8 mouse cellular contexts compared by ENCODE assay signal in genomic region chr19:4302936-4303639, GRCm38 (mm10). TPM values are rescaled to one million over a fixed set of nuclear protein-coding genes. Genes with fewer than 3 reads are reported as not detected.
A peak's percentile ranks its signal among the peaks of the same experiment; 100 is the strongest.
DNase-seq lines count a peak whose midpoint lies in the region; ATAC-seq lines count a peak whose summit lies in the region.

No protein-coding gene starts in this region.

- H3K4me1 ChIP-seq in heart, embryonic 12.5 days (replicated peaks): peaks cover 63% of the 10 kb centered on the region
- peaks cover 66% of the 10 kb centered on the region for H3K4me1 ChIP-seq in liver, embryonic 11.5 days (replicated peaks; ENCODE audit: control insufficient read depth, insufficient read depth, low read length)

- 59% methylated on average over 7 of the region's 7 CpGs for WGBS in heart, embryonic 12.5 days
- 46% methylated on average over 7 of the region's 7 CpGs for WGBS in liver, embryonic 11.5 days

- no peaks in the 10 kb centered on the region for H3K36me3 ChIP-seq in heart, embryonic 12.5 days
- H3K36me3 ChIP-seq in liver, embryonic 11.5 days (ENCODE audit: control insufficient read depth, insufficient read depth, low read length): no peaks in the 10 kb centered on the region

- H3K9ac ChIP-seq in heart, embryonic 12.5 days: peak overlapping the region; percentile 53; the same call in 1 of the 2 replicates
- H3K9ac ChIP-seq in liver, embryonic 11.5 days (ENCODE audit: low read depth, low read length): 0 out of 2 replicates have a peak overlapping the region, but pooled peaks have one; percentile 38

- no peaks in the 10 kb centered on the region for H3K9me3 ChIP-seq in heart, embryonic 12.5 days (replicated peaks)
- H3K9me3 ChIP-seq in liver, embryonic 11.5 days (ENCODE audit: control insufficient read depth, low read length): no peaks in the 10 kb centered on the region

- H3K27me3 ChIP-seq in heart, embryonic 12.5 days (replicated peaks): no peaks in the 10 kb centered on the region
- no peaks in the 10 kb centered on the region for H3K27me3 ChIP-seq in liver, embryonic 11.5 days (replicated peaks; ENCODE audit: control insufficient read depth, insufficient read depth, low read length)

- peak; percentile 74 to 85 for DNase-seq in heart, adult 18-20 months
- DNase-seq in heart, postnatal 25 days (ENCODE audit: low spot score): no peak
- DNase-seq in CD4-positive helper T cell, adult 2 months (ENCODE audit: low read depth, low spot score): peak; percentile 39
- DNase-seq in cerebellum, postnatal 10 days: peak; percentile 97
- no peak for DNase-seq in liver, embryonic 11.5 days (ENCODE audit: low spot score)
- peak; percentile 43 for DNase-seq in thymus, postnatal 14 days
- no peak for DNase-seq in natural killer cell, adult 2 months (ENCODE audit: low spot score in 2 of 2)

- peak overlapping the region; percentile 3; the same call in 1 of the 2 replicates for H3K4me3 ChIP-seq in heart, embryonic 12.5 days
- peak overlapping the region; percentile 98 for H3K4me3 ChIP-seq in liver, embryonic 11.5 days (ENCODE audit: low read depth, low read length)

- H3K4me2 ChIP-seq in heart, embryonic 12.5 days: peak overlapping the region; percentile 53
- peak overlapping the region; percentile 94 for H3K4me2 ChIP-seq in liver, embryonic 11.5 days

- intact Hi-C loops in heart, postnatal 25 days (cut with DNase I): no loop called here

- H3K27ac ChIP-seq in heart, embryonic 12.5 days (ENCODE audit: poor library complexity, severe bottlenecking): peak overlapping the region; percentile 78
- peak overlapping the region; percentile 84 for H3K27ac ChIP-seq in liver, embryonic 11.5 days (ENCODE audit: low read depth, low read length)

- ATAC-seq in heart, embryonic 12.5 days (ENCODE audit: insufficient number of reproducible peaks, low FRiP score): no peak
- no peak for ATAC-seq in liver, embryonic 11.5 days (replicated peaks; ENCODE audit: low FRiP score)

RNA-seq across cellular contexts. Expression of gene Grk2, which starts 2.9 kb away (rescaled TPM):
- 10 to 100 TPM; 45.9 to 54.9 TPM for total RNA-seq in heart, adult 18-20 months (2021)
- 10 to 100 TPM; 49.3 to 57.9 TPM for total RNA-seq in heart, postnatal 25 days (2021)
- polyA plus RNA-seq in heart, embryonic 12.5 days (2016; fragmentation: Nextera tagmentation; extraction: Ambion mirVana): 12.6 and 15.6 TPM in 2 replicates
- 22.1 and 23.1 TPM in 2 replicates for polyA plus RNA-seq in liver, embryonic 11.5 days (2014; fragmentation: Nextera tagmentation; extraction: Ambion mirVana)

RNA-seq across cellular contexts. Expression of gene Ankrd13d, which starts 20.2 kb away (rescaled TPM):
- 1 to 10 TPM in 1 of 2 experiments, under 1 TPM in 1; 0.92 to 2.1 TPM for total RNA-seq in heart, adult 18-20 months (2021)
- total RNA-seq in heart, postnatal 25 days (2021): 1 to 10 TPM; 1.2 to 1.5 TPM
- polyA plus RNA-seq in heart, embryonic 12.5 days (2016; fragmentation: Nextera tagmentation; extraction: Ambion mirVana): 1.6 and 2.0 TPM in 2 replicates
- 2.9 and 3.2 TPM in 2 replicates for polyA plus RNA-seq in liver, embryonic 11.5 days (2014; fragmentation: Nextera tagmentation; extraction: Ambion mirVana)

RNA-seq across cellular contexts. Expression of gene Ssh3, which starts 34.1 kb away (rescaled TPM):
- total RNA-seq in heart, adult 18-20 months (2021): 1 to 10 TPM; 5.6 to 7.4 TPM
- total RNA-seq in heart, postnatal 25 days (2021): 1 to 10 TPM; 5.8 to 6.6 TPM
- 4.5 and 4.7 TPM in 2 replicates for polyA plus RNA-seq in heart, embryonic 12.5 days (2016; fragmentation: Nextera tagmentation; extraction: Ambion mirVana)
- 3.2 and 3.3 TPM in 2 replicates for polyA plus RNA-seq in liver, embryonic 11.5 days (2014; fragmentation: Nextera tagmentation; extraction: Ambion mirVana)

Comparison
In these comparisons a context has a peak if more than half of its experiments do, and no peak if none do; other contexts are left out.
1. DNase-seq: peak in heart, adult 18-20 months (2 of 2), CD4-positive helper T cell, adult 2 months (single experiment), cerebellum, postnatal 10 days (2 of 2) and thymus, postnatal 14 days (single experiment); none in heart, postnatal 25 days (single experiment), liver, embryonic 11.5 days (single experiment) and natural killer cell, adult 2 months (0 of 2).